Mouse (Mus musculus) brain, embryonic 18.5 days (tissue): Measurements from ENCODE around the gene Acsl5.

Source experiments
- DNase-seq: peaks from one replicate; pipeline ENCODE4 v3.0.0-alpha.2; 2012; ENCODE audit warnings: low read depth, low spot score

The Acsl5 gene

DNA sequence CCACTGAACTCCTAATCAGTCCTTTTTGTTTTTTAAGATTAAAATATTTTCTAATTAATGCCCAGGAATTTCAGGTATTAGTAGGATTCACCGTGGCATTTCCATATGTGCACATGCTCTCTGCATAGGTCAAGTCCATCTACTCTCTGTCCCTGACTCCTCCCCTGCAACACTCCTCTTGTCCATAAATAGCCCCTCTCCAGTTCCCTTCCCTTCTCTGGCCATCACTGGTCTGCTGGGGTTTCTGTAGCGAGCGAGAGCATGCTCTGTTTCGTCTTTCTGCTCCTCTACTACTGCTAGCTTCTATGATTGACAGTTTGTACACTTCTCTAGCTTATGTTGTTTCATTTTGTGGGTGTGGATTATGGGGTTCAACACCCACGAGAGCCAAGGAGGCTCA, 80.0 kb downstream of the Acsl5 start:
- no peak for DNase-seq

DNA sequence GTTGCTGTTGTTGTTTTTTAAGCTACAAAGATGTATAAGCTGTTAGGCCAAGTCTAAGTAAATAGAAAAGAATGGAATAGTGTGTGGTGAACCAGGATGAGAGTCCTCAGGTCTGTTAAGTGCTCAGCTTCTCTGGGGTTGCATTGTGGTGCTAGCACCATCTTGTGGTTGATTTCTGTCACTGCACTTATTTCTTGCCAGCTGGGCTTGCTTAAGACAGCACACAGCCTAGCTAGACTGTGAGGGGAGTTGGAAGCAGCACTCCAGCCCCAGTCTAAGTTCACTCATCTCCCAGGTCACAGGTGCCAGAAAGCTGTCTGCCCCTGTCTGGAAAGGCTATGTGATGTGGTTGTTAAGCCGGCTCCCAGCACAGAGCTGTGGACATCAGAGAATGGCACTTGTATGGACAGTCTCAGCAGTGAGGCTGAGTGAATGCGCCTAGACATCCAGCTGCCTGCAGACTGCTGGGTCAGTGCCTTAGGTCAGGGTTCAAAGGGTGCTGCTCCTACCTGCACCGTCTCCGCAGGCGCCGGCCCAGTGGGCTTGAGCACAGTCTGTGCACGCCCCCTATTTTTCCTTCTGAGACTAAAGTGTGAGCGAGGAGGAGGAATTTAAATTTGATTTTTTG, 81.0 kb downstream of the Acsl5 start:
- no peak for DNase-seq

DNA sequence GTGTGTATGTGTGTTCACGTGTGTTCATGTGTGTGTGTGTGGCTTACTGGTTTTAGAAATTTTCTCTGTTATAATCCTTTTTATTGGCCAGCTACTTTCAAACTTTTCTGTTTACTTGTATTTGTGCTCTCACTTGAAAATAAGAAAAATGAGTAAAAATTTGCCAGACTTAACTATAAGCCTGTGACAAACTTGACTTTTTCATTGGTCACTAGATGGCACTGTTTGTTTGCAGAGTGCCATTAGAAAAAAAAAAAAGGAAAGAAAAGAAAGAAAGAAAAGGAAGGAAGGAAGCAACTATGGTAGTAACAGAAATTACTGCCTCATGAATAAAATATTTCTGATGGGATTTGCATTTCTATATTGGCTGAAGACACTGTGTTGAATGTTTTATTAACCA, 84.1 kb downstream of the Acsl5 start:
- DNase-seq, result no peak

DNA sequence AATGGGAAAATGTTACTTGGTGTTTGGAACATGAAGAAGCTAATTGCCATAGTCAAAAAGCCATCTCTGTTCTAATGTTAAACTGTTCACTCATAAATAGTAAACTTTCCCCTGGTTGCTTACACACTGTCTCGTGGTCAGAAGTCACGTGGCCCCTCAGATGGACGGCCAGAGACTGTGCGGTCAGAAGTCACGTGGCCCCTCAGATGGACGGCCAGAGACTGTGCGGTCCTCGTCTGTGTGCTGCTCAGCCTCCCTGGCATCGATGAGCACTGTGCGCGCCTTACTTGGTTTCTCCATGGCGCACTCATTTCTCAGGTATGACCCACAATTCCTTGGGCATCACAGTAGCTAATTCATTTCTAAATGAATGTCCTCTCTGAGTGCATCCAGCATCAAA, 84.7 kb downstream of the Acsl5 start:
- DNase-seq, result no peak

DNA sequence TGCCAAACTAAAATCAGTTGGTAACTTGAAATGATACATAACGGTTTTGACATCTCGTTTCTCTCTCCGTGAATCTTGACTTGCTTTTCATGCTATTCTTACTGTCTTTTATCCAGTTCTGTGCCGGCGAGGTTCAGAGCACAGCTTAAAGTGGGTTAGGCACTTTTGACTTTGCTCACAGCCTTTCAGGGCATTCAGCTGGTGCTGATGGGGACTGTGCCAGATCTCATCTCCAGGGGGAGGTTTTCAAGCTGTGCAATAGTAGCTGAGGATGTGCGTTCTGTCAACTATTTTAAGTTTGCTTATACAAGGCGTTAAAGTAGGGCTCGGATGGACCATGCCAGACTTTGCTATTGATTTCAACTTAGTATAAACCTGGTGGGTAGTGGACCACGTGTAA, 85.3 kb downstream of the Acsl5 start:
- DNase-seq, result no peak

DNA sequence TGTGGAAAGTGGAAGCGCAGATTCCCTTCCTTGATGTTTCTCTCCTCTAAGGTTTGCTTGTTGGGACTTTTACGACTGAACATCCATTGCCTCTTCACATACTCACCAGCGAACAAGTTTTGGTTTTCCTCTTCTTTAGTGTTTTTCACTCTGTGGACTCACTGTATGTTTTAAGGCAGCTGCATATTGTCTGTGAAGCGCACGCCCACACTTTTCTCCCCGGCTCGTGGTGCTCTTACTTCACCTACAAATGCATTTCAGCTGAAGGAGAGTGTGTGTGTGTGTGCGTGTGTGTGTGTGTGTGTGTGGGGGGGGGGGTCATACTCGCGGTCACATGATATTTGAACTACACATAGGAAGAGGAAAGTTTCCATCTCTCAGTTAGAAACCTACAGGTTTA, 85.9 kb downstream of the Acsl5 start:
- DNase-seq, result no peak

DNA sequence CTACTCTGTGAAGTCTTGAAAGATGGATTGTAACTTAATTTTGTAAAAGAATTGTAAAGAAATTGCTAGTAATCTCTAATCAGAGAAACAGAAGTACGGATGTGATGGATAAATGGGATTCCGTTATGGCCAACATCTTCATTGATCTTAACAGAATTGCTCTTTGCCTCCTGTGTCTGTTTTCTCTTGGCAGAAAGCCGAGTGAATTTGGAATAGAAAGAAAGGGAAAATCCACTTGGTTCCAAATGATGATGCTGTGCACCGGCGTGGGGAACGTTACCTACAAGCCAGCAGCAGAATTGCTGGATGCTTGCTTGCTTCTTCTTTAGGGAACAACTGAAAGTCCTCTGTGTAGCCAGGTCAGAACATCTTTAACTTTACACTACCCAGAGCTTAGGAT, 88.8 kb downstream of the Acsl5 start:
- DNase-seq, result no peak

DNA sequence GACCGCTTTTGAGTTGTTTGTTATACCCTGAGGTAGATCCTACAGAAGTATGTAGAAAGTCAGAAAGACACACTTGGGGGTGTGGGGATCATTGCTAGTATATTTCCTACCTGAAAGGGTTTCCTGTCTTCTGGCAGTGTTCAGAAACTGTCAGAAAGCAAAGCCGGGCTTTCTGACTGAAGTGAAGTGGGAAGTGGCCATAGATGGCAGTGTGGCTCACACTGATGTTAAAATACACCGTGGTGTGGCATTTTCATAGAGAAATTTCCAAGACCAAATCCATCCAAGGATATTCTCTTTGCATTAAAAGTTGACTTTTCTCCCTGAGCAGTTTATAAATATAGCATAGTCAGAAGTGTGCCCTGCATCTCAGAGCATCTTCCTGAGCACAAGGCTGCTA, 89.6 kb downstream of the Acsl5 start:
- DNase-seq, result no peak

DNA sequence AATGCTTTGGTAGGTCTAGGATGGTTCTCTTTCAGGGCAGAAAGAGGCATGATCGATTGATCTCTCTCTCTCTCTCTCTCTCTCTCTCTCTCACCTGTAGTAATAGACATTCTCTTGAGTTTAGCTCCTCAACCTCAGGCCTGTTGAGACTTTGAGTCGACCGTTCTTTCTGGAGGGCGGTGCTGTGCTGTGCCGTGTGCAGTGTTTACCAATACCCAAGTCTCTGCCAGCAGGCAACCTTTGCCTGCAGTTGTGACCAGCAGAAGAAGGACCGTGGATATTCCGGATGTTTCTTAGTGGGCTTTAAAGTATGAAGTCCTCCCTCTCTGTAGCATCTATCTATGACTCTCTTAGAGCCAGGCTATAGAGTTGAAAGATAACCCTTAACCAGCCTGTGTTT, 90.7 kb downstream of the Acsl5 start:
- no peak for DNase-seq

DNA sequence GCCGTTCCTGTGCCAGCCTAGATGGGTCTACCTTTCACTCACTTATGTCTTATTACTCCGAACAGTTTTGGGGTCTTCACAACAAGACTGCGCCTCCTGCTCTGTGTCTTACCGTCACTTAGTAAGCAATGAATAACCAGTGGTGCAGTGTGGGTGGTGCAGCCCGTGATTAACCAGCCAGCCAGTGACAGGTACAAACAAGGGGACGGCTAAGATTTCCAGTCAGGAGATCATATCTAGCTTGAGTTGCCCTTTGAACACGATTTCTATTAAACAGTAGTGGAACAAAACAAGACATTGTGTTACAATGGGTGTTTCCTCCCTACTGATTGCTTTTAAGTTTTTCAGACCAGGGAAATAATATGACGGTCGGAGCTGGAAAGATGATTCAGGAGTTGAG, 91.5 kb downstream of the Acsl5 start:
- no peak for DNase-seq
